Mouse (Mus musculus) natural killer cell, adult 2 months (primary cell): ENCODE data around the gene Arid5b.

Experiments used
- DNase-seq, 2 experiments: peaks; one replicate each; pipeline ENCODE4 v3.0.0; 2022; ENCODE audit warnings: low spot score in 2 of 2

Gene Arid5b

GRCm38 (mm10) chr10:68087722-68088121 lies 190.8 kb downstream of the Arid5b start:
- no peak for DNase-seq

GRCm38 (mm10) chr10:68086973-68087372 lies 191.6 kb downstream of the Arid5b start:
- no peak for DNase-seq

- DNase-seq: no peak
Measured at GRCm38 (mm10) chr10:68085574-68085973, 193.0 kb downstream of the Arid5b start.

GRCm38 (mm10) chr10:68081712-68082111 lies 196.8 kb downstream of the Arid5b start:
- no peak for DNase-seq

DNA sequence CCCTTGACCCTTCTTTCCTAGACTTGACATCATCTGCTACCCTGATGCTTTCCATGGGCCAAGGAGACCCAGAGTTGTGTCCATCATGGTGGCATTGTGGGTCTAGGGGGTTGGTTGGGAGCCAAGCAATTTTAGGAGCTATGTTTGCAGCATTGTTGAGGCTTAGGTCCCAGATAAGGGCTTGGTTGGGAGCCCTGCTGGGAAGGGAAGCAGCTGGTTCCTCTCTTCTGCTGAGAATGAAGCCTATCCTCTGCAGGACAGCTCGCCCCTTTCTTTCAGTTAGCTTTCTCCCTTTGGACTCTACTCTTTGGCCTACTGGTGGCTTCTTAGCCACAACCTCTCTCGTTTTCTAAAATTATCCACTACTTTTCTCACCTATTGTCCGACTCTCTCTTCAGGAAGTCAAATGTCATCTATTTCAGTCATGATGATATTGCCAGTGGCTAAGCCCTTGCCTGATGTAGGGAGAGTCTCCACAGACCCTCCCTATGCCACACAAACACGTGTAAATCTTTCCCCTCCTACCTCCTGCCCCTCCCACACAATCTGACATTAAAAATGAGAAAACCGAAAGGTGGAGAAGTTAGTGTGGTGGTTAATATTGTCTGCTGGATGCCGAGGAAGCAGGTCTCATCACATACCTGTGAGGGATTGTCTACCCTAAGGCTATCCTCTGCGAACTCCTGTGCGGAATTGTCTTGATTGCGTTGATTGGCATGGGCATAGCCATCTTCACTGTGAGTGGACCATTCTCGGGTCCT lies 198.4 kb downstream of the Arid5b start:
- no peak for DNase-seq

DNA sequence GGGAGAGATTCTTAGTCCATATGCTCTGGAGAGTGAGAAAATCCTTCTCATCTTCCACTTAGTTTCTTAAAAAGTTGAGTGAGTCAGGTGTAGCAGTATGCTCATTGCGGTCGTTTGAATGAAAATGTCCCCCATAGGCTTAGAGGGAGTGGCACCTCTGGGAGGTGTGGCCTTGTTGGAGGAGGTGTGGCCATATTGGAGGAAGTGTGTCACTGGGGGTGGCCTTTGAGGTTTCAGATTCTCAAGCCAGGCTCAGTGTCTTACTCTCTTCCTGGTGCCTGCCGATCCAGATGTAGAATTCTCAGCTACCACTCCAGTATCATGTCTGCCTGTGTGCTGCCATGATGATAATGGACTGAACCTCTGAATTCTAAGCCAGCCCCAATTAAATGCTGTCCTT lies 199.8 kb downstream of the Arid5b start:
- DNase-seq: no peak

DNA sequence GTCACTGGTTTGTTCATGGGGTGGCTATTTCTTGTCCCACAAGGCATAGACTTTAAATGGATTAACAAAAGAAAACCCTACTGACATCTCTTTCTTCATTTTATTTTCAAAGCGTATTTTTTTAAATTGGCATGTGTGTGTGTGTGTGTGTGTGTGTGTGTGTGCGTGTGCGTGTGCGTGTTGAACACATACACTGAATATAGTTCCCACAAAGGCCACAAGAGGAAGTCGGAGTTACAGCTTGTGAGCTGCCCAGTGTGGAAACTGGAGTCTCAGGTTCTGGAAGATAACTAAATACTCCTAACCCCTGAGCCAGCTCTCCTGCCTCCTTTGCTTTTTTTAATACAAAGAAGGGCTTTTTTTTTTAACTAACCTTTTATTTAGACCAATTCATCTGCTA lies 203.4 kb downstream of the Arid5b start:
- DNase-seq: no peak

DNA sequence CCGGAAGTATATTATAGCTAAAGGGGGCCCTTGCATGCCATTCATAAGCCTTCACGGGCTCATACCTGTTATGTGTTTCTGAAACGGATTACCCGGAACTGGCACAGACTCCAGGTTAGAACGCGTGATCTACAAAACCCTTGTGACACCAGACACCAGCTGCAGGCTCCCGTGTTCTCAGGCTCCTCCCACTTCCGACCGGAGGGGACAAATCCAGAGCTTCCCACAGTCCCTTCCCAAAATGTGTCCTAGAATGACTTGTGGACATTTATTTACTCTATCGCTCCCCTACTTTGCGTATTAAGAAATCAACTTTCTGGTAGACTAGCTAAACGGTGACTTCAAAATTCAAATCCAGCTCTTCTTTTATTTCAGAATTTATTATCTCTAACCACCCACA lies 204.2 kb downstream of the Arid5b start:
- DNase-seq: no peak

- no peak for DNase-seq
Measured at GRCm38 (mm10) chr10:68072626-68073025, 205.9 kb downstream of the Arid5b start.

GRCm38 (mm10) chr10:68071041-68071440 lies 207.5 kb downstream of the Arid5b start:
- DNase-seq: no peak

GRCm38 (mm10) chr10:68068426-68068825 lies 210.1 kb downstream of the Arid5b start:
- no peak for DNase-seq

- no peak for DNase-seq
Measured at GRCm38 (mm10) chr10:68067961-68068360, 210.6 kb downstream of the Arid5b start.

GRCm38 (mm10) chr10:68066173-68066572 lies 212.4 kb downstream of the Arid5b start:
- no peak for DNase-seq

GRCm38 (mm10) chr10:68064571-68064970 lies 214.0 kb downstream of the Arid5b start:
- DNase-seq: no peak

GRCm38 (mm10) chr10:68063806-68064545 lies 214.6 kb downstream of the Arid5b start:
- DNase-seq: no peak

GRCm38 (mm10) chr10:68061249-68061615 lies 217.3 kb downstream of the Arid5b start:
- DNase-seq: no peak

DNA sequence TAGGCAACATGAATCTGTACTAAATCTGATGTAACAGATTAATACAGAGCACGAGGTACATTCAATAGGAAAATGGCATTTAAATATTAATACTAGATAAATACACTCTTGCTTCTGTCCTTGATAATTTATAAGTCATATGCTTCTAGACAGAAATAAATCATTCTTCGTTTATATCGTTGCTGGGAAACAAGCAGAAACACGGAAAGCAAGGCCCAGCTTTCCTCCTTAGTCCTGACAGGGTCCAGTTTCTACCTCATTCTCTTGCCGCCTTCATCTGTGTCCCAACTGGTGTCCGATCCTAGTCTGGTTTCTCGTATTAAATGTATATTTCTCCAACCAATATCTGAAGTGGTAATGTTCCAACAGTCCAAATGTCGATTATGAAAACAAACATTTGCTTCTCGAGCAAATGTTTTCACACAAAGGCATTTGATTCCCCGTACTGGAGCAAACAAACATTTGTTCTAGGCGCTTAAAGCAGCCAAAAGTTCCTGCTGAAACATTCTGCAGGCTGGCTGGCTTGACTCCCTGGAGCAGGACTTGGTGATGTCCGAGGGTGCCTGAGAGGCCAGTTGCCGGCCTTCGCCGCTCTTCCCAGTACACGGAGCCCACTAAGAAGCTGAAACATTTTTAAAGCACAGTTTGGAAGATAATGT lies 217.8 kb downstream of the Arid5b start:
- DNase-seq: no peak

DNA sequence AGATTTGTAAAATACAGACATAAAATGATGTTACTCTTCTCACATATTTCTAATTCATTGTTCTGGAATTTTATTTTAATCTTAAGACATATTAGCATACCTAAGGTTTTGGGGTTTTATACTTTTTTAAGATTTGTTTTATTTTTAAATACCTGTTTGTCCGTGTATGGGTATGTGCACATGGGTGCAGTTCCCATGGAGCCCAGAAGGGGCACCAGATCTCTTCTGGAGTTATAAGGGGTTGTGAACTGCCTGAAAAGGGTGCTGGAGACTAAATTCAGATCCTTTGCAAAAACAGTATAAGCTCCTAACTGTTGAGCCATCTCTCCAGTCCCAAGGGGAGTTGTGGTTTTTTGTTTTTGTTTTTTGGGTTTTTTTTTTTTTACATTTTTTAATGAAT lies 220.2 kb downstream of the Arid5b start:
- DNase-seq: no peak

- no peak for DNase-seq
Measured at GRCm38 (mm10) chr10:68057841-68058240, 220.7 kb downstream of the Arid5b start.

DNA sequence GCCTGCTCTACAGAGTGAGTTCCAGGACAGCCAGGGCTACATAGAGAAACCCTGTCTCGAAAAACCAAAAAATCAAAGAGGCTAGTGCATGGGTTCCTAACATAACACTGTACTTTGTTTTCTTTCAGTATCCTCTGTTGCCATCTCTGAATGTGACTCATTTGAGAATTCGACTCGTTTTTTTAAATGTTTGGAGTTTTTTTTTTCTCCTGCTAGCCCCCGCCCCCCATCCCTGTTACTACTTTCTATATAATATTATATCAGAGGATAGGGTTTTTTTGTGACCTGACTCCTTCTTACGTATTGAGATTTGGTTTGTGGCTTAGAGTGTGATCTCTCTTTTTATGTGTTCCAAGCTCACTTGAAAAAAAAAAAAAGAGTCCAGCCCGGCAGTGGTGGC lies 223.8 kb downstream of the Arid5b start:
- DNase-seq: no peak

GRCm38 (mm10) chr10:68054131-68054530 lies 224.4 kb downstream of the Arid5b start:
- no peak for DNase-seq

- no peak for DNase-seq
Measured at GRCm38 (mm10) chr10:68052307-68052706, 226.2 kb downstream of the Arid5b start.
